ENCODE assay signal across 8 mouse cellular contexts in genomic region chr9:107644495-107645152, GRCm38 (mm10). TPM values are rescaled to one million over a fixed set of nuclear protein-coding genes. Genes with fewer than 3 reads are reported as not detected.
DNase-seq lines count a peak whose midpoint lies in the region; ATAC-seq lines count a peak whose summit lies in the region.

No protein-coding gene starts in this region.

- peak overlapping the region; percentile 62; the same call in 1 of the 2 replicates for H3K27ac ChIP-seq in hindbrain, embryonic 12.5 days

- WGBS in hindbrain, embryonic 12.5 days: 4% methylated on average over 35 of the region's 35 CpGs

- H3K9ac ChIP-seq in hindbrain, embryonic 12.5 days: peak overlapping the region; percentile 57

- no peaks in the 10 kb centered on the region for H3K36me3 ChIP-seq in hindbrain, embryonic 12.5 days

- peak overlapping the region; percentile 32 for H3K4me3 ChIP-seq in hindbrain, embryonic 12.5 days

- peak; percentile 80 for ATAC-seq in hindbrain, embryonic 12.5 days (ENCODE audit: low FRiP score)

- peaks cover 22% of the 10 kb centered on the region for H3K4me1 ChIP-seq in hindbrain, embryonic 12.5 days

- H3K9me3 ChIP-seq in hindbrain, embryonic 12.5 days (replicated peaks): no peaks in the 10 kb centered on the region

- H3K4me2 ChIP-seq in hindbrain, embryonic 12.5 days (replicated peaks): peak overlapping the region; percentile 62

- peak; percentile 91 for DNase-seq in Muller cell, postnatal 12 days (ENCODE audit: inconsistent ontology term)
- DNase-seq in cerebellum, adult 9-11 months: peak; percentile 92
- peak; percentile 76 to 87 for DNase-seq in frontal cortex, postnatal 10 days (ENCODE audit: low spot score in 2 of 2)
- DNase-seq in layer of hippocampus, postnatal 25 days (ENCODE audit: extremely low spot score in 1 of 2, low spot score in 1 of 2): peak; percentile 88 to 97
- peak; percentile 91 for DNase-seq in lung, postnatal 25 days (ENCODE audit: low spot score)
- peak; percentile 72 for DNase-seq in retina, adult 2 months (ENCODE audit: low read depth, low spot score)
- DNase-seq in thymus, postnatal 25 days: peak; percentile 95

- no peaks in the 10 kb centered on the region for H3K27me3 ChIP-seq in hindbrain, embryonic 12.5 days

RNA-seq across cellular contexts. Expression of gene Gnai2, which starts 9.5 kb away (rescaled TPM):
- 516 and 531 TPM in 2 replicates for polyA plus RNA-seq in hindbrain, embryonic 12.5 days (2016; fragmentation: Nextera tagmentation; extraction: Ambion mirVana)
- 100 to 1,000 TPM; 208 to 223 TPM for total RNA-seq in layer of hippocampus, postnatal 25 days (2021)

RNA-seq across cellular contexts. Expression of gene Slc38a3, which starts 24.7 kb away (rescaled TPM):
- polyA plus RNA-seq in hindbrain, embryonic 12.5 days (2016; fragmentation: Nextera tagmentation; extraction: Ambion mirVana): 12.5 and 12.9 TPM in 2 replicates
- 10 to 100 TPM; 57.8 to 66.2 TPM for total RNA-seq in layer of hippocampus, postnatal 25 days (2021)

RNA-seq across cellular contexts. Expression of gene Gnat1, which starts 34.9 kb away (rescaled TPM):
- polyA plus RNA-seq in hindbrain, embryonic 12.5 days (2016; fragmentation: Nextera tagmentation; extraction: Ambion mirVana): 1.4 and 2.6 TPM in 2 replicates
- total RNA-seq in layer of hippocampus, postnatal 25 days (2021): not detected

RNA-seq across cellular contexts. Expression of gene Sema3b, which starts 35.6 kb away (rescaled TPM):
- polyA plus RNA-seq in hindbrain, embryonic 12.5 days (2016; fragmentation: Nextera tagmentation; extraction: Ambion mirVana): 5.1 TPM in 2 replicates
- 1 to 10 TPM; 2.2 to 2.7 TPM for total RNA-seq in layer of hippocampus, postnatal 25 days (2021)

RNA-seq across cellular contexts. Expression of gene Ifrd2, which starts 57.2 kb away (rescaled TPM):
- 19.5 and 21.9 TPM in 2 replicates for polyA plus RNA-seq in hindbrain, embryonic 12.5 days (2016; fragmentation: Nextera tagmentation; extraction: Ambion mirVana)
- total RNA-seq in layer of hippocampus, postnatal 25 days (2021): 10 to 100 TPM; 11.8 to 16.8 TPM

Comparison
In these comparisons a context has a peak if more than half of its experiments do, and no peak if none do; other contexts are left out.
1. Peak in every context shown above with its lines: DNase-seq, ATAC-seq, H3K4me3 ChIP-seq and H3K27ac ChIP-seq.